Mouse (Mus musculus) MEL (cell line): Measurements from ENCODE around the gene Rhobtb3. TPM values are rescaled to one million over a fixed set of nuclear protein-coding genes. Genes with fewer than 3 reads are reported as not detected.

ENCODE experiments used
- DNase-seq: peaks from one replicate; pipeline ENCODE4 v3.0.0; 2011; ENCODE audit warnings: low read depth, low spot score
- H3K27ac ChIP-seq: 2 replicates; pipeline ENCODE4 v1.5.1; 2012; ENCODE audit warnings: low read depth, mild to moderate bottlenecking, control low read depth, low read length, moderate library complexity; ENCODE audit not compliant: control insufficient read depth
- H3K27me3 ChIP-seq, 2 experiments: fragments of 150-350 bp in 1 of 2; sonication (generic) in 1 of 2; 2 replicates each; pipeline ENCODE4 v1.6.1; 2012; ENCODE audit warnings: low read length in 2 of 2, mild to moderate bottlenecking in 2 of 2, improper control_type of control experiment in 1 of 2, moderate library complexity in 1 of 2; ENCODE audit not compliant: insufficient read depth in 2 of 2, control insufficient read depth in 1 of 2
- H3K36me3 ChIP-seq, 2 experiments: 2 replicates each; pipeline ENCODE4 v1.6.1; 2012 to 2014; ENCODE audit warnings: low read length in 2 of 2, improper control_type of control experiment in 1 of 2, inconsistent platforms in 1 of 2, mild to moderate bottlenecking in 1 of 2; ENCODE audit not compliant: insufficient read depth in 2 of 2, control insufficient read depth in 1 of 2
- H3K4me1 ChIP-seq, 2 experiments: fragments of 150-350 bp in 1 of 2; sonication (generic) in 1 of 2; 2 replicates each; pipeline ENCODE4 v1.6.1; 2012; ENCODE audit warnings: low read length in 2 of 2, improper control_type of control experiment in 1 of 2, mild to moderate bottlenecking in 1 of 2; ENCODE audit not compliant: insufficient read depth in 2 of 2, control insufficient read depth in 1 of 2
- H3K4me3 ChIP-seq, 2 experiments: fragments of 150-350 bp in 1 of 2; sonication (generic) in 1 of 2; 2 replicates each; pipeline ENCODE4 v1.5.1; 2012; ENCODE audit warnings: low read depth in 2 of 2, low read length in 2 of 2, mild to moderate bottlenecking in 2 of 2, moderate library complexity in 2 of 2, control low read depth in 1 of 2, improper control_type of control experiment in 1 of 2; ENCODE audit not compliant: control insufficient read depth in 1 of 2, insufficient read depth in 1 of 2
- H3K79me2 ChIP-seq: 2 replicates; pipeline ENCODE4 v1.6.1; 2012; ENCODE audit warnings: mild to moderate bottlenecking, low read length, moderate library complexity; ENCODE audit not compliant: control insufficient read depth, poor library complexity, insufficient read depth
- H3K9ac ChIP-seq: 2 replicates; pipeline ENCODE4 v1.6.1; 2012; ENCODE audit warnings: low read depth, mild to moderate bottlenecking, control low read depth, low read length, moderate library complexity; ENCODE audit not compliant: control insufficient read depth, poor library complexity, severe bottlenecking
- H3K9me3 ChIP-seq: fragments of 150-350 bp; sonication (generic); replicated peaks from 2 replicates; pipeline ENCODE4 v1.6.1; 2012; ENCODE audit warnings: mild to moderate bottlenecking, low read length, improper control_type of control experiment, moderate library complexity; ENCODE audit not compliant: insufficient read depth
- CHD1 ChIP-seq: IDR thresholded peaks from 2 replicates; pipeline ENCODE4 v1.6.1; 2012; ENCODE audit warnings: low read depth, mild to moderate bottlenecking, inconsistent platforms, low read length, improper control_type of control experiment
- CTCF ChIP-seq, 3 experiments: IDR thresholded peaks in 2 of 3; conservative IDR thresholded peaks in 1 of 3; 2 replicates each; pipeline ENCODE4 v1.5.1; 2011 to 2012; ENCODE audit warnings: low read length in 3 of 3, low read depth in 2 of 3, mild to moderate bottlenecking in 2 of 3, improper control_type of control experiment in 1 of 3, inconsistent platforms in 1 of 3, mixed read lengths in 1 of 3, moderate library complexity in 1 of 3; ENCODE audit not compliant: control insufficient read depth in 1 of 3, insufficient read depth in 1 of 3, poor library complexity in 1 of 3, severe bottlenecking in 1 of 3
- ELF1 ChIP-seq: IDR thresholded peaks from 2 replicates; pipeline ENCODE4 v1.6.1; 2014; ENCODE audit warnings: low read depth, mild to moderate bottlenecking, inconsistent platforms, low read length, improper control_type of control experiment, moderate library complexity
- EP300 ChIP-seq, 2 experiments: IDR thresholded peaks; 2 replicates each; pipeline ENCODE4 v1.6.1; 2011; ENCODE audit warnings: improper control_type of control experiment in 2 of 2, low read length in 2 of 2, low read depth in 1 of 2, mild to moderate bottlenecking in 1 of 2
- GATA1 ChIP-seq: IDR thresholded peaks from 2 replicates; pipeline ENCODE4 v1.6.1; 2011; ENCODE audit warnings: low read depth, low read length, improper control_type of control experiment
- HCFC1 ChIP-seq: IDR thresholded peaks from 2 replicates; pipeline ENCODE4 v1.6.1; 2012; ENCODE audit warnings: low read depth, mild to moderate bottlenecking, inconsistent platforms, low read length, improper control_type of control experiment, moderate library complexity
- KAT2A ChIP-seq: conservative IDR thresholded peaks from 2 replicates; pipeline ENCODE4 v1.6.1; 2012; ENCODE audit warnings: low read depth, low read length, improper control_type of control experiment, inconsistent platforms
- MAFK ChIP-seq: IDR thresholded peaks from 2 replicates; pipeline ENCODE4 v1.6.1; 2011; ENCODE audit warnings: low read depth, mild to moderate bottlenecking, low read length, improper control_type of control experiment, borderline replicate concordance
- MAZ ChIP-seq: IDR thresholded peaks from 2 replicates; pipeline ENCODE4 v1.6.1; 2012; ENCODE audit warnings: low read depth, mild to moderate bottlenecking, inconsistent platforms, low read length, improper control_type of control experiment
- MYB ChIP-seq: IDR thresholded peaks from 2 replicates; pipeline ENCODE4 v1.6.1; 2011; ENCODE audit warnings: mild to moderate bottlenecking, low read depth, low read length, improper control_type of control experiment
- NELFE ChIP-seq: IDR thresholded peaks from 2 replicates; pipeline ENCODE4 v1.6.1; 2011; ENCODE audit warnings: low read depth, low read length, improper control_type of control experiment
- NRF1 ChIP-seq: IDR thresholded peaks from 2 replicates; pipeline ENCODE4 v1.6.1; 2014; ENCODE audit warnings: low read depth, mild to moderate bottlenecking, inconsistent platforms, low read length, improper control_type of control experiment, moderate library complexity; ENCODE audit not compliant: poor library complexity, insufficient read depth, severe bottlenecking
- POLR2A ChIP-seq, 2 experiments: IDR thresholded peaks; 2 replicates each; pipeline ENCODE4 v1.6.1; 2011 to 2012; ENCODE audit warnings: low read length in 2 of 2, mild to moderate bottlenecking in 2 of 2, control low read depth in 1 of 2, improper control_type of control experiment in 1 of 2, low read depth in 1 of 2, moderate library complexity in 1 of 2; ENCODE audit not compliant: control insufficient read depth in 1 of 2, insufficient read depth in 1 of 2, poor library complexity in 1 of 2
- POLR2AphosphoS5 ChIP-seq: IDR thresholded peaks from 2 replicates; pipeline ENCODE4 v1.6.1; 2012; ENCODE audit warnings: low read depth, borderline replicate concordance, mild to moderate bottlenecking, inconsistent platforms, low read length, moderate library complexity, mixed read lengths
- RCOR1 ChIP-seq: IDR thresholded peaks from 2 replicates; pipeline ENCODE4 v1.6.1; 2012; ENCODE audit warnings: low read depth, mild to moderate bottlenecking, inconsistent platforms, low read length, improper control_type of control experiment
- SMC3 ChIP-seq: IDR thresholded peaks from 2 replicates; pipeline ENCODE4 v1.6.1; 2011; ENCODE audit warnings: low read depth, low read length, improper control_type of control experiment
- TAL1 ChIP-seq: IDR thresholded peaks from 2 replicates; pipeline ENCODE4 v1.6.1; 2012; ENCODE audit warnings: mild to moderate bottlenecking, inconsistent platforms, low read length, moderate library complexity, mixed read lengths
- TBP ChIP-seq: IDR thresholded peaks from 2 replicates; pipeline ENCODE4 v1.8.0; 2011; ENCODE audit warnings: low read depth, low read length, improper control_type of control experiment
- TCF12 ChIP-seq: IDR thresholded peaks from 2 replicates; pipeline ENCODE4 v1.6.1; 2014; ENCODE audit warnings: low read depth, mild to moderate bottlenecking, inconsistent platforms, low read length, improper control_type of control experiment, moderate library complexity
- ZMIZ1 ChIP-seq: IDR thresholded peaks from 2 replicates; pipeline ENCODE4 v1.6.1; 2012; ENCODE audit warnings: low read depth, mild to moderate bottlenecking, inconsistent platforms, low read length, improper control_type of control experiment, moderate library complexity
- polyA plus RNA-seq, 2 experiments: library from polyadenylated mRNA; stranded (reverse) in 1 of 2; unstranded in 1 of 2; fragments of >175 nt in 1 of 2; fragments of >200 nt in 1 of 2; gene quantifications; 2 replicates each; pipeline versions ENCODE4 v1.2.1 to v1.2.4; 2012; ENCODE audit warnings: low replicate concordance in 2 of 2, low read depth in 1 of 2; ENCODE audit not compliant: insufficient read length in 2 of 2, insufficient read depth in 1 of 2, missing spikeins in 1 of 2
- total RNA-seq: library from RNA; depleted of rRNA; stranded (reverse); fragments of 300-350 nt; gene quantifications from 2 replicates; pipeline ENCODE4 v1.2.3, GENCODE M21; 2012

Gene Rhobtb3
- total and polyA plus RNA-seq, 3 experiments, result not detected

DNA sequence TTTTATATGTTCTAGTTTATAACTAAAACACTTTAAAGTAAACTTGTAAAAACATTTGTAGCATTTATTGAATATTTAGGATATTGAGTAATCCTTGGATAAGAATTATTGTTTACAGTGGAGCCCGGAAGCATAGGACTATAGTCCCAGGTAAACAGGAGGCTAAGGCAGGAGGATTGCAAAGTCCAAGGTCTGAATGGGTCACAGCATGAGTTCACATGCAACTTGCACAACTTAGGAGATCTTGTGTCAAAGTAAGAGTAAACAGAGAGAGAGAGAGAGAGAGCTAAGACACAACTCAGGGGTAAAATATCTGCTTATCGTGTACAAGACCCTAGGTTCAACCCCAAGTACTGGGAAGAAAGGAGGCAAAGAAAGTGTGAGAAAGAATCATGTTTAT, 32.9 kb upstream of the Rhobtb3 start:
- Histone ChIP-seq H3K4me1 (no peaks in the 10 kb centered on the region; a peak in 1 of 4 replicates), H3K27ac (no peak overlapping the region), H3K4me3 (no peak overlapping the region), H3K79me2 (no peaks in the 10 kb centered on the region), H3K36me3 (no peaks in the 10 kb centered on the region), H3K9me3 (no peaks in the 10 kb centered on the region), H3K9ac (no peak overlapping the region), H3K27me3 (no peaks in the 10 kb centered on the region)
- TF ChIP-seq CTCF (IDR thresholded peaks at IDR 0.05 in 2 of 3, conservative IDR thresholded peaks at IDR 0.05 in 1 of 3; ENCODE audit: control insufficient read depth in 1 of 3, insufficient read depth in 1 of 3, low read depth in 2 of 3, low read length in 3 of 3, poor library complexity in 1 of 3, severe bottlenecking in 1 of 3) (no peak), NELFE (no peak), RCOR1 (no peak), TCF12 (no peak), CHD1 (no peak), ELF1 (no peak), TBP (no peak), TAL1 (no peak), EP300 (IDR thresholded peaks at IDR 0.05; ENCODE audit: low read depth in 1 of 2, low read length in 2 of 2) (no peak), POLR2A (IDR thresholded peaks at IDR 0.05; ENCODE audit: control insufficient read depth in 1 of 2, insufficient read depth in 1 of 2, low read depth in 1 of 2, low read length in 2 of 2, poor library complexity in 1 of 2) (no peak), HCFC1 (no peak), MAFK (no peak), POLR2AphosphoS5 (no peak), KAT2A (no peak), NRF1 (no peak), ZMIZ1 (no peak), SMC3 (no peak), GATA1 (no peak)
- no peak for DNase-seq

DNA sequence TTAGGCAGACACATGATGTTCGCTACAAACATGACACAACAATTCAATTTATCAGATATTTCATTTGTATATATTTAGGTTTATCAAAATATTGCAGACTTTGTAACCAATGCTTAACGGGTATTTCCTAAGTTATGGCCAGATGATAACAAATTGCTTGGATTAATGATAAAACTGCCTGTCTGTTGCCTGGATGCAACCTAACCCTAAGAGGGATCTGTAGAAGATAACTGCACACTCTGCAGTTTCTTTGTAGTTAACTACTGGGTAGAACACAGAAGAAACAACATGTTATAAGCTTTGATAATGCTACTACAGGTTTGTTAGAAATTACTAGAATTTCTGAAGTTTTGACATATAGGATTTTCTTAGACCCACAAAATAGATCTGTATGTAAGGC, 32.5 kb upstream of the Rhobtb3 start:
- H3K4me3 ChIP-seq, result no peak overlapping the region
- H3K36me3 ChIP-seq, result no peaks in the 10 kb centered on the region
- H3K27ac ChIP-seq, result no peak overlapping the region
- H3K9ac ChIP-seq, result no peak overlapping the region
- TF ChIP-seq MAZ (no peak), MAFK (0 out of 2 replicates have a peak, but pooled peaks have one; percentile 21), MYB (no peak)
- TF ChIP-seq, all 39 proteins: peak for 1
- no peaks in the 10 kb centered on the region; a peak in 1 of 4 replicates for H3K4me1 ChIP-seq
- DNase-seq, result no peak
- no peaks in the 10 kb centered on the region for H3K9me3 ChIP-seq
- H3K27me3 ChIP-seq, result no peaks in the 10 kb centered on the region
- no peaks in the 10 kb centered on the region for H3K79me2 ChIP-seq
